ENCODE assay signal across 8 mouse cellular contexts in the genomic region with DNA sequence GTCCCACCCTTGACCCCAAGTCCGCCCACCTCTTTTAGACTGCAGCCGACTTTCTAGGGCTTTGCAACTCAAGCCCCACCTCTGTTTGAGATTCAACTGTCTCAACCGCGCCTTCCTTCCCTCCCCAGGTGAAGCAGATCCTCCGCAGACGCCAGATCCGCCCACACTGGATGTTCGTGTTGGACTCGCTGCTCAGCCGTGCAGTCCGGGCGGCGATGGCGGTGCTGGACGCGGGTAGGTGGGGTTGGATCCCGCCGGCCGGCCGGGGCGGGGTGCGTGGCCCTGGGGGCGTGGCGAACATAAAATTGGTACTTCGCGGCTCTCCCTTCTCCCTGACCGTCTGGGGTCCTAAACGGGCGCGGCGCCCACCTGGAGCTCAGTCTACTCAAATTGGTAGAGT. TPM values are rescaled to one million over a fixed set of nuclear protein-coding genes. Genes with fewer than 3 reads are reported as not detected.
DNase-seq lines count a peak whose midpoint lies in the region; ATAC-seq lines count a peak whose summit lies in the region.

No protein-coding gene starts in this region.

- H3K27me3 ChIP-seq in embryonic facial prominence, embryonic 10.5 days (replicated peaks; ENCODE audit: low read depth, poor library complexity, severe bottlenecking) = peaks cover 100% of the 10 kb centered on the region
- H3K27me3 ChIP-seq in intestine, embryonic 16.5 days (replicated peaks; ENCODE audit: control insufficient read depth, insufficient read depth, low read length) = peaks cover 25% of the 10 kb centered on the region
- peaks cover 89% of the 10 kb centered on the region for H3K27me3 ChIP-seq in midbrain, embryonic 13.5 days

- peak; percentile 38; the same call in 1 of the 2 replicates for ATAC-seq in intestine, embryonic 16.5 days
- ATAC-seq in midbrain, embryonic 13.5 days = no peak

- no peaks in the 10 kb centered on the region for H3K36me3 ChIP-seq in embryonic facial prominence, embryonic 10.5 days (replicated peaks)
- H3K36me3 ChIP-seq in intestine, embryonic 16.5 days (ENCODE audit: control insufficient read depth, insufficient read depth, low read length) = no peaks in the 10 kb centered on the region
- H3K36me3 ChIP-seq in midbrain, embryonic 13.5 days = no peaks in the 10 kb centered on the region

- H3K4me3 ChIP-seq in embryonic facial prominence, embryonic 10.5 days = peak overlapping the region; percentile 62
- peak overlapping the region; percentile 41 for H3K4me3 ChIP-seq in intestine, embryonic 16.5 days (ENCODE audit: low read length)
- H3K4me3 ChIP-seq in midbrain, embryonic 13.5 days (replicated peaks) = peak overlapping the region; percentile 31

- H3K4me2 ChIP-seq in intestine, embryonic 16.5 days (ENCODE audit: low read depth, low read length) = peak overlapping the region; percentile 77
- peak overlapping the region; percentile 52 for H3K4me2 ChIP-seq in midbrain, embryonic 13.5 days (replicated peaks)

- H3K4me1 ChIP-seq in embryonic facial prominence, embryonic 10.5 days = peaks cover 33% of the 10 kb centered on the region
- peaks cover 19% of the 10 kb centered on the region for H3K4me1 ChIP-seq in intestine, embryonic 16.5 days (ENCODE audit: control insufficient read depth, insufficient read depth, low read length)
- H3K4me1 ChIP-seq in midbrain, embryonic 13.5 days (replicated peaks) = peaks cover 15% of the 10 kb centered on the region

- H3K27ac ChIP-seq in embryonic facial prominence, embryonic 10.5 days (replicated peaks) = no peak overlapping the region; the same call in 1 of the 2 replicates
- H3K27ac ChIP-seq in intestine, embryonic 16.5 days (ENCODE audit: low read length) = no peak overlapping the region
- no peak overlapping the region for H3K27ac ChIP-seq in midbrain, embryonic 13.5 days

- no peaks in the 10 kb centered on the region for H3K9me3 ChIP-seq in embryonic facial prominence, embryonic 10.5 days
- no peaks in the 10 kb centered on the region for H3K9me3 ChIP-seq in intestine, embryonic 16.5 days (ENCODE audit: control insufficient read depth, low read length)
- no peaks in the 10 kb centered on the region for H3K9me3 ChIP-seq in midbrain, embryonic 13.5 days

- WGBS in embryonic facial prominence, embryonic 10.5 days = 1% methylated on average over 31 of the region's 31 CpGs
- WGBS in intestine, embryonic 16.5 days = 4% methylated on average over 29 of the region's 31 CpGs
- WGBS in midbrain, embryonic 13.5 days = 1% methylated on average over 31 of the region's 31 CpGs

- peak; percentile 41 for DNase-seq in gastrocnemius, postnatal 14 days
- no peak for DNase-seq in gastrocnemius, postnatal 36 days
- DNase-seq in CD4-positive helper T cell, adult 2 months (ENCODE audit: low read depth, low spot score) = peak; percentile 21
- DNase-seq in embryonic facial prominence, embryonic 10.5 days (ENCODE audit: low spot score) = peak; percentile 57
- DNase-seq in thymus, postnatal 10 days (ENCODE audit: low spot score in 2 of 2) = no peak
- DNase-seq in urinary bladder, postnatal 4 days (ENCODE audit: low spot score in 2 of 2) = no peak

- intact Hi-C loops in gastrocnemius, postnatal 14 days (cut with DNase I; ENCODE audit: low total_unique reads) = no loop called here
- intact Hi-C loops in gastrocnemius, postnatal 36 days (cut with DNase I) = no loop called here

- peak overlapping the region; percentile 58; the same call in 1 of the 2 replicates for H3K9ac ChIP-seq in intestine, embryonic 16.5 days (ENCODE audit: low read depth, low read length)
- peak overlapping the region; percentile 46; the same call in 1 of the 2 replicates for H3K9ac ChIP-seq in midbrain, embryonic 13.5 days (replicated peaks)

RNA-seq across cellular contexts. Expression of gene Map3k6, which starts 10.6 kb away (rescaled TPM):
- 10 to 100 TPM in 1 of 2 experiments, 1 to 10 TPM in 1; 4.0 to 15.3 TPM for total RNA-seq in gastrocnemius, postnatal 14 days (2021)
- total RNA-seq in gastrocnemius, postnatal 36 days (2021) = 10 to 100 TPM in 1 of 2 experiments, 1 to 10 TPM in 1; 7.1 to 10.4 TPM
- 1.7 and 1.8 TPM in 2 replicates for polyA plus RNA-seq in embryonic facial prominence, embryonic 10.5 days (2016; fragmentation: Nextera tagmentation; extraction: Ambion mirVana)
- polyA plus RNA-seq in intestine, embryonic 16.5 days (2015; fragmentation: Nextera tagmentation; extraction: Ambion mirVana) = 2.4 and 2.8 TPM in 2 replicates
- 0.79 and 2.3 TPM in 2 replicates for polyA plus RNA-seq in midbrain, embryonic 13.5 days (2015; fragmentation: Nextera tagmentation; extraction: Ambion mirVana)

RNA-seq across cellular contexts. Expression of gene Sytl1, which starts 11.7 kb away (rescaled TPM):
- under 1 TPM; 0.49 to 0.62 TPM for total RNA-seq in gastrocnemius, postnatal 14 days (2021)
- under 1 TPM in 1 of 2 experiments, not detected in 1; 0.64 TPM for total RNA-seq in gastrocnemius, postnatal 36 days (2021)
- polyA plus RNA-seq in embryonic facial prominence, embryonic 10.5 days (2016; fragmentation: Nextera tagmentation; extraction: Ambion mirVana) = 1.3 and 1.6 TPM in 2 replicates
- 3.0 and 4.0 TPM in 2 replicates for polyA plus RNA-seq in intestine, embryonic 16.5 days (2015; fragmentation: Nextera tagmentation; extraction: Ambion mirVana)
- 0.40 and 0.66 TPM in 2 replicates for polyA plus RNA-seq in midbrain, embryonic 13.5 days (2015; fragmentation: Nextera tagmentation; extraction: Ambion mirVana)

RNA-seq across cellular contexts. Expression of gene Tmem222, which starts 26.4 kb away (rescaled TPM):
- total RNA-seq in gastrocnemius, postnatal 14 days (2021) = 10 to 100 TPM; 21.1 to 22.6 TPM
- 10 to 100 TPM; 20.9 to 22.5 TPM for total RNA-seq in gastrocnemius, postnatal 36 days (2021)
- 81.4 and 86.7 TPM in 2 replicates for polyA plus RNA-seq in embryonic facial prominence, embryonic 10.5 days (2016; fragmentation: Nextera tagmentation; extraction: Ambion mirVana)
- polyA plus RNA-seq in intestine, embryonic 16.5 days (2015; fragmentation: Nextera tagmentation; extraction: Ambion mirVana) = 69.8 and 75.7 TPM in 2 replicates
- polyA plus RNA-seq in midbrain, embryonic 13.5 days (2015; fragmentation: Nextera tagmentation; extraction: Ambion mirVana) = 103 TPM in 2 replicates

RNA-seq across cellular contexts. Expression of gene Gpr3, which starts 38.9 kb away (rescaled TPM):
- not detected for total RNA-seq in gastrocnemius, postnatal 14 days (2021)
- total RNA-seq in gastrocnemius, postnatal 36 days (2021) = not detected
- polyA plus RNA-seq in embryonic facial prominence, embryonic 10.5 days (2016; fragmentation: Nextera tagmentation; extraction: Ambion mirVana) = 0.11 and 0.57 TPM in 2 replicates
- polyA plus RNA-seq in intestine, embryonic 16.5 days (2015; fragmentation: Nextera tagmentation; extraction: Ambion mirVana) = 0.05 and 0.24 TPM in 2 replicates
- polyA plus RNA-seq in midbrain, embryonic 13.5 days (2015; fragmentation: Nextera tagmentation; extraction: Ambion mirVana) = 0.22 and 0.67 TPM in 2 replicates

RNA-seq across cellular contexts. Expression of gene Cd164l2, which starts 39.3 kb away (rescaled TPM):
- total RNA-seq in gastrocnemius, postnatal 14 days (2021) = not detected
- total RNA-seq in gastrocnemius, postnatal 36 days (2021) = under 1 TPM in 1 of 2 experiments, not detected in 1; 0.27 TPM
- polyA plus RNA-seq in embryonic facial prominence, embryonic 10.5 days (2016; fragmentation: Nextera tagmentation; extraction: Ambion mirVana) = 3.0 and 5.2 TPM in 2 replicates
- polyA plus RNA-seq in intestine, embryonic 16.5 days (2015; fragmentation: Nextera tagmentation; extraction: Ambion mirVana) = 1.6 and 2.0 TPM in 2 replicates
- polyA plus RNA-seq in midbrain, embryonic 13.5 days (2015; fragmentation: Nextera tagmentation; extraction: Ambion mirVana) = 0.67 and 1.3 TPM in 2 replicates

Comparison
In these comparisons a context has a peak if more than half of its experiments do, and no peak if none do; other contexts are left out.
1. DNase-seq: peak in gastrocnemius, postnatal 14 days (single experiment), CD4-positive helper T cell, adult 2 months (single experiment) and embryonic facial prominence, embryonic 10.5 days (single experiment); none in gastrocnemius, postnatal 36 days (0 of 2), thymus, postnatal 10 days (0 of 2) and urinary bladder, postnatal 4 days (0 of 2).
2. Peak in every context shown above with its lines, with median percentiles within 50 percentile points of each other: H3K4me3 ChIP-seq.